In the genomic region with DNA sequence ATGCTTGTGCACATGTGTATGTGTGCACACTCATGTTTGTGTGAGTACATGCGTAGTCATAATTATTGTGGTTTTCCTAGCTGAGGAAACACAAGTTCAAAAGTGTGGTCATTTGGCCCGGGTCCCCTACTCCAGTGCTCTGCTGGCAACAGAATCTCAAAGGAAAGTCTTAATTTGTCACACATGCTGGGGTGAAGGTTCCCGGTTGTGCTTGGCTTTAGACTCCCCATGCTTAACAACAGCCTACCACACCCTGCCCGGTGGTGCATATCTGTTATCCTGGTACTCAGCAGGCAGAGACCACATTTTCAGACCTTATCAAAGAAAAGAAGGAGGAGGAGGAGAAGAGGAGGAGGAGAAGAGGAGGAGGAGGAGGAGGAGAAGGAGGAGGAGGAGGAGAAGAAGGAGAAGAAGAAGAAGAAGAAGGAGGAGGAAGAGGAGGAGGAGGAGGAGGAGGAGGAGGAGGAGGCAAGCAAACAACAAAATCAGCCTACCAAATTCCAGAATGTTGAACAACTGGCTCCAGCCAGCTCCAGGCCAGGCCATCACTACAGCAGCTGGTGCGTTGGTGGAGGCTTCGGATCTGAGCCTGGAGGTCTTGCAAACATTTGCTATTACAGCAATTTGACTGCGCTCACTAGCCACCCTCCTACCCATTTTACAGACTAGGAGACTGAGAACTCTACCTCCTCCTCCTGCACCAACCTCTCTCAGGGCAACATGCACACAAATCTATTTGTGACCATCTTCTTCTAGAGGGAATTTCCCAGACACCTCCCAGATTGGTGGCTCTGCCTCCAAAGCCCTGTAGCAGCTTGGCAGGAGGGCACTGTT, we compare ENCODE assay signal across 13 mouse cellular contexts. TPM values are rescaled to one million over a fixed set of nuclear protein-coding genes. Genes with fewer than 3 reads are reported as not detected.
DNase-seq lines count a peak whose midpoint lies in the region; ATAC-seq and TF ChIP-seq lines count a peak whose summit lies in the region.
"Had no signal": no experiment of that assay in that cellular context is flagged by ENCODE, and none has a peak within 500 bp of the region (broad histone marks: within the 10 kb centered on the region; RNA-seq: fewer than 3 reads in every experiment).

No protein-coding gene starts in this region.

- no peak overlapping the region for H3K4me2 ChIP-seq in limb, embryonic 15.5 days
- H3K4me2 ChIP-seq: hindbrain, embryonic 14.5 days had no signal

- peak overlapping the region; percentile 76 for H3K27ac ChIP-seq in gastrocnemius, adult 2 months
- peak overlapping the region; percentile 29; the same call in 1 of the 2 replicates for H3K27ac ChIP-seq in heart, adult 2 months
- H3K27ac ChIP-seq in limb, embryonic 15.5 days, result peak overlapping the region; percentile 12
- H3K27ac ChIP-seq: hindbrain, embryonic 14.5 days had no signal

- peak; percentile 47 for DNase-seq in gastrocnemius, adult 2 months
- DNase-seq in gastrocnemius, postnatal 25 days, result no peak
- DNase-seq in 3T3-L1 (ENCODE audit: low read depth, low spot score), result peak; percentile 90
- peak; percentile 50 to 62 for DNase-seq in heart, adult 2 months
- DNase-seq in right cerebral cortex, postnatal 25 days, result no peak
- DNase-seq in frontal cortex, postnatal 25 days (ENCODE audit: low spot score in 2 of 2), result no peak
- no peak for DNase-seq in layer of hippocampus, adult 9-11 months

- H3K4me1 ChIP-seq in heart, adult 2 months (ENCODE audit: control insufficient read depth, insufficient read depth, low read length), result peaks cover 10% of the 10 kb centered on the region
- peaks cover 24% of the 10 kb centered on the region for H3K4me1 ChIP-seq in limb, embryonic 15.5 days

- H3K4me3 ChIP-seq in gastrocnemius, adult 2 months, result no peak overlapping the region
- no peak overlapping the region for H3K4me3 ChIP-seq in heart, adult 2 months
- H3K4me3 ChIP-seq in limb, embryonic 15.5 days, result no peak overlapping the region

- H3K36me3 ChIP-seq in heart, adult 2 months (ENCODE audit: control insufficient read depth, insufficient read depth, low read length), result no peaks in the 10 kb centered on the region
- H3K36me3 ChIP-seq in limb, embryonic 15.5 days, result no peaks in the 10 kb centered on the region

- H3K27me3 ChIP-seq in heart, adult 2 months (ENCODE audit: control insufficient read depth, insufficient read depth, low read length), result no peaks in the 10 kb centered on the region
- no peaks in the 10 kb centered on the region for H3K27me3 ChIP-seq in limb, embryonic 15.5 days

- H3K79me2 ChIP-seq in heart, adult 2 months (replicated peaks; ENCODE audit: control insufficient read depth, insufficient read depth, low read length), result no peaks in the 10 kb centered on the region

- 41% methylated on average over 7 of the region's 7 CpGs for WGBS in heart, adult 2 months
- 49% methylated on average over 7 of the region's 7 CpGs for WGBS in limb, embryonic 15.5 days

- intact Hi-C loops in gastrocnemius, adult 2 months (cut with DNase I), result loop anchor here (5.0 kb wide), 1 partner anchor 40 kb away; no protein-coding TSS in a partner anchor
- intact Hi-C loops in heart, adult 2 months (cut with DNase I), result loop anchor here (5.0 kb wide), 1 partner anchor 40 kb away; no protein-coding TSS in a partner anchor

- ATAC-seq in limb, embryonic 15.5 days (ENCODE audit: insufficient number of reproducible peaks, low FRiP score, low TSS enrichment, low read depth), result no peak

- TF ChIP-seq CTCF in gastrocnemius, adult 2 months (IDR thresholded peaks at IDR 0.05), result no peak
- TF ChIP-seq CTCF in heart, adult 2 months (IDR thresholded peaks at IDR 0.05), result no peak

- H3K9ac ChIP-seq in heart, adult 2 months (ENCODE audit: low read depth, low read length), result no peak overlapping the region
- H3K9ac ChIP-seq in limb, embryonic 15.5 days, result no peak overlapping the region
- H3K9ac ChIP-seq: hindbrain, embryonic 14.5 days had no signal

- no peak for TF ChIP-seq POLR2A in heart, adult 2 months (IDR thresholded peaks at IDR 0.05; ENCODE audit: insufficient read depth, low read depth, low read length)

- TF ChIP-seq EP300 in heart, adult 2 months (IDR thresholded peaks at IDR 0.05; ENCODE audit: insufficient read depth, low read depth, low read length), result no peak

- no peaks in the 10 kb centered on the region for H3K9me3 ChIP-seq in limb, embryonic 15.5 days

RNA-seq across cellular contexts. Expression of a gene that starts 5.5 kb away (rescaled TPM):
- total RNA-seq in gastrocnemius, adult 2 months (2021), result not detected
- not detected for total RNA-seq in gastrocnemius, postnatal 25 days (2021)
- total RNA-seq in heart, adult 2 months (2021), result not detected
- polyA plus RNA-seq in heart, adult 2 months (2012; rRNA removed), result 0.38 and 0.57 TPM in 2 replicates
- 0.23 and 0.40 TPM in 2 replicates for polyA plus RNA-seq in limb, embryonic 15.5 days (2015; fragmentation: Nextera tagmentation; extraction: Ambion mirVana)
- total RNA-seq: adrenal gland, adult 2 months had no signal
- polyA plus RNA-seq: adrenal gland, adult 2 months; cortical plate, adult 2 months; hindbrain, embryonic 14.5 days; limb, embryonic 11.5 days; small intestine, adult 2 months had no signal

RNA-seq across cellular contexts. Expression of a gene that starts 17.2 kb away (rescaled TPM):
- not detected for total RNA-seq in gastrocnemius, adult 2 months (2021)
- total RNA-seq in gastrocnemius, postnatal 25 days (2021), result not detected
- not detected for total RNA-seq in heart, adult 2 months (2021)
- polyA plus RNA-seq in heart, adult 2 months (2012; rRNA removed), result 0.32 TPM in 1 of 2 replicates, not detected in the other
- 0.70 TPM in 1 of 2 replicates, not detected in the other for polyA plus RNA-seq in limb, embryonic 15.5 days (2015; fragmentation: Nextera tagmentation; extraction: Ambion mirVana)
- total RNA-seq: adrenal gland, adult 2 months had no signal
- polyA plus RNA-seq: cortical plate, adult 2 months; hindbrain, embryonic 14.5 days; limb, embryonic 11.5 days had no signal

RNA-seq across cellular contexts. Expression of a gene that starts 21.0 kb away (rescaled TPM):
- total RNA-seq in gastrocnemius, adult 2 months (2021), result 10 to 100 TPM; 55.2 to 77.5 TPM
- 100 to 1,000 TPM; 105 to 107 TPM for total RNA-seq in gastrocnemius, postnatal 25 days (2021)
- total RNA-seq in heart, adult 2 months (2021), result 100 to 1,000 TPM; 174 to 190 TPM
- 86.7 and 114 TPM in 2 replicates for polyA plus RNA-seq in heart, adult 2 months (2012; rRNA removed)
- 40.6 and 44.5 TPM in 2 replicates for polyA plus RNA-seq in limb, embryonic 15.5 days (2015; fragmentation: Nextera tagmentation; extraction: Ambion mirVana)

RNA-seq across cellular contexts. Expression of a gene that starts 38.0 kb away (rescaled TPM):
- total RNA-seq in gastrocnemius, adult 2 months (2021), result not detected
- not detected for total RNA-seq in gastrocnemius, postnatal 25 days (2021)
- not detected for total RNA-seq in heart, adult 2 months (2021)
- polyA plus RNA-seq in heart, adult 2 months (2012; rRNA removed), result not detected in 2 replicates
- polyA plus RNA-seq in limb, embryonic 15.5 days (2015; fragmentation: Nextera tagmentation; extraction: Ambion mirVana), result not detected in 2 replicates
- total RNA-seq: adrenal gland, adult 2 months had no signal
- polyA plus RNA-seq: adrenal gland, adult 2 months; cortical plate, adult 2 months; hindbrain, embryonic 14.5 days; limb, embryonic 11.5 days; small intestine, adult 2 months had no signal

Comparison
In these comparisons a context has a peak if more than half of its experiments do, and no peak if none do; other contexts are left out.
1. DNase-seq: peak in gastrocnemius, adult 2 months (single experiment), 3T3-L1 (single experiment) and heart, adult 2 months (2 of 2); none in gastrocnemius, postnatal 25 days (single experiment), right cerebral cortex, postnatal 25 days (single experiment), frontal cortex, postnatal 25 days (0 of 2) and layer of hippocampus, adult 9-11 months (single experiment).
2. H3K27ac ChIP-seq: peak in every context shown above with its lines; median percentile 76 in gastrocnemius, adult 2 months; 29 in heart, adult 2 months; 12 in limb, embryonic 15.5 days.